Mouse (Mus musculus) layer of hippocampus, adult 6 months (tissue): ENCODE data around the gene Mettl23. TPM values are rescaled to one million over a fixed set of nuclear protein-coding genes. Genes with fewer than 3 reads are reported as not detected.

Experiments used
- long read RNA-seq, 2 experiments: library from polyadenylated mRNA; unstranded; transcript quantifications; one replicate each; pipeline ENCODE4 v2.0.0; 2019 to 2020
- polyA plus RNA-seq: library from polyadenylated mRNA; unstranded; fragments of <200 nt; fragmentation: Nextera tagmentation; gene quantifications from 2 replicates; pipeline ENCODE4 v1.2.3, GENCODE M21; 2021

Gene Mettl23
- 70.0 and 77.6 TPM in 2 replicates for polyA plus RNA-seq
- long read RNA-seq, experiment 1, transcript Mettl23-201 (5 exons, 1,276 nt): major isoform, 65 of 98 reads
- long read RNA-seq, experiment 1, partial matches to known transcripts: 2 of 98 reads
- long read RNA-seq, experiment 1, other reads (novel, unspliced or antisense): 25 of 98 reads
- long read RNA-seq, experiment 2, transcript Mettl23-201 (5 exons, 1,276 nt): major isoform, 19 of 36 reads
- long read RNA-seq, experiment 2, partial matches to known transcripts: 2 of 36 reads
- long read RNA-seq, experiment 2, other reads (novel, unspliced or antisense): 11 of 36 reads

GRCm38 (mm10) chr11:116843261-116844233 is at the start of gene Mettl23, which contains the start of gene Jmjd6:
Mettl23 (plus strand) TSS chr11:116843278.
Jmjd6 (minus strand) TSS chr11:116843449.

GRCm38 (mm10) chr11:116827534-116828165 is 15.4 kb upstream of the Mettl23 start, which contains the start of gene Mxra7:
Mxra7 (minus strand) TSS chr11:116828046.

GRCm38 (mm10) chr11:116852291-116852890 is 9.3 kb downstream of the Mettl23 start, which contains the start of gene Mfsd11:
Mfsd11 (plus strand) TSS chr11:116852440.

GRCm38 (mm10) chr11:116852891-116853511 is 9.9 kb downstream of the Mettl23 start, which contains the start of gene Srsf2:
Srsf2 (minus strand) TSS chr11:116853094.

Other genes starting within 250 kb of the Mettl23 start
- gene Rhbdf2, start 216.3 kb upstream of the Mettl23 start, polyA plus RNA-seq: 0.29 and 0.50 TPM in 2 replicates
- 7.2 and 22.4 TPM in 2 replicates for gene Prcd, start 189.7 kb upstream of the Mettl23 start, polyA plus RNA-seq
- gene Cygb, start 189.0 kb upstream of the Mettl23 start, polyA plus RNA-seq: 27.4 and 28.1 TPM in 2 replicates
- gene St6galnac1, start 67.8 kb upstream of the Mettl23 start, polyA plus RNA-seq: not detected in 2 replicates
- 7.5 and 9.3 TPM in 2 replicates for gene Mxra7, start 15.2 kb upstream of the Mettl23 start, polyA plus RNA-seq
- 20.6 and 21.2 TPM in 2 replicates for gene Jmjd6, start 171 bp downstream of the Mettl23 start, polyA plus RNA-seq
- gene Mfsd11, start 9.2 kb downstream of the Mettl23 start, polyA plus RNA-seq: 27.9 and 28.8 TPM in 2 replicates
- gene Srsf2, start 9.8 kb downstream of the Mettl23 start, polyA plus RNA-seq: 89.1 and 110 TPM in 2 replicates
- 8.8 and 9.4 TPM in 2 replicates for gene Mgat5b, start 75.6 kb downstream of the Mettl23 start, polyA plus RNA-seq